Mouse (Mus musculus) stomach, embryonic 14.5 days (tissue): ENCODE results near the gene Hnrnpu. TPM values are rescaled to one million over a fixed set of nuclear protein-coding genes. Genes with fewer than 3 reads are reported as not detected.
"Not testable (repeated sequence)": the region's sequence is repeated elsewhere in the genome, so short reads cannot be mapped to it uniquely, and the experiment has no call there.

ENCODE experiments used
- ATAC-seq: fragments of 200-750 bp; cut with Nextera tagmentation; 2 replicates; pipeline ENCODE4 v1.8.0; 2017; ENCODE audit warnings: low read depth, moderate TSS enrichment; ENCODE audit not compliant: insufficient number of reproducible peaks, insufficient read depth, low FRiP score
- H3K27ac ChIP-seq: fragments of 300-500 bp; sonication (generic); 2 replicates; pipeline ENCODE4 v1.5.1; 2014; ENCODE audit warnings: mild to moderate bottlenecking, low read length, moderate library complexity, mixed read lengths
- H3K27me3 ChIP-seq: fragments of 300-500 bp; sonication (generic); 2 replicates; pipeline ENCODE4 v1.6.1; 2014; ENCODE audit warnings: low read length, control low read depth, mixed read lengths; ENCODE audit not compliant: control insufficient read depth, insufficient read depth
- H3K36me3 ChIP-seq: fragments of 300-500 bp; sonication (generic); 2 replicates; pipeline ENCODE4 v1.6.1; 2014; ENCODE audit warnings: mild to moderate bottlenecking, control low read depth, low read length, moderate library complexity, mixed read lengths; ENCODE audit not compliant: control insufficient read depth, insufficient read depth
- H3K4me1 ChIP-seq: fragments of 300-500 bp; sonication (generic); 2 replicates; pipeline ENCODE4 v1.6.1; 2014; ENCODE audit warnings: low read length, control low read depth, mixed read lengths; ENCODE audit not compliant: control insufficient read depth, insufficient read depth
- H3K4me2 ChIP-seq: fragments of 300-500 bp; sonication (generic); replicated peaks from 2 replicates; pipeline ENCODE4 v1.6.1; 2014; ENCODE audit warnings: low read depth, low read length, control low read depth
- H3K4me3 ChIP-seq: fragments of 300-500 bp; sonication (generic); 2 replicates; pipeline ENCODE4 v1.5.1; 2014; ENCODE audit warnings: low read depth, low read length, control low read depth
- H3K9ac ChIP-seq: fragments of 300-500 bp; sonication (generic); replicated peaks from 2 replicates; pipeline ENCODE4 v1.6.1; 2014; ENCODE audit warnings: low read depth, mild to moderate bottlenecking, control low read depth, low read length, moderate library complexity, mixed read lengths
- H3K9me3 ChIP-seq: fragments of 300-500 bp; sonication (generic); 2 replicates; pipeline ENCODE4 v1.6.1; 2016; ENCODE audit warnings: low read depth, low read length, control low read depth; ENCODE audit not compliant: control insufficient read depth
- WGBS: fragments of 180-500 bp; shearing (Covaris S2); extraction: QIAGEN DNeasy Blood & Tissue Kit; methylation state at CpG from one replicate; pipeline ENCODE4 v1.1.7; 2014; 5-methylcytosine and 5-hydroxymethylcytosine counted together
- microRNA-seq: library from miRNA; unstranded; fragments of <30 nt; microRNA quantifications from one replicate; pipeline ENCODE4, GENCODE M21; 2016
- polyA plus RNA-seq: library from polyadenylated mRNA; unstranded; fragments of >200 nt; fragmentation: Nextera tagmentation; extraction: Ambion mirVana; gene quantifications from 2 replicates; pipeline ENCODE4 v1.2.1, GENCODE M21; 2014

Hnrnpu gene
- polyA plus RNA-seq, 1 experiment from 2014 or later: 364 TPM

GRCm38 (mm10) chr1:178283946-178284720 lies 53.5 kb downstream of the Hnrnpu start:
- Histone ChIP-seq H3K36me3 (no peaks in the 10 kb centered on the region), H3K27ac (no peak overlapping the region), H3K4me3 (no peak overlapping the region), H3K9me3 (no peaks in the 10 kb centered on the region; the same call in 1 of the 2 replicates), H3K27me3 (no peaks in the 10 kb centered on the region), H3K4me1 (no peaks in the 10 kb centered on the region), H3K4me2 (no peak overlapping the region), H3K9ac (no peak overlapping the region)
- 59% methylated on average over 2 of the region's 2 CpGs for WGBS
- ATAC-seq: no peak

- H3K27ac ChIP-seq, ATAC-seq, H3K9me3 ChIP-seq: not testable (repeated sequence)
These were observed 54.3 kb downstream of the Hnrnpu start for GRCm38 (mm10) chr1:178283314-178283713.

DNA sequence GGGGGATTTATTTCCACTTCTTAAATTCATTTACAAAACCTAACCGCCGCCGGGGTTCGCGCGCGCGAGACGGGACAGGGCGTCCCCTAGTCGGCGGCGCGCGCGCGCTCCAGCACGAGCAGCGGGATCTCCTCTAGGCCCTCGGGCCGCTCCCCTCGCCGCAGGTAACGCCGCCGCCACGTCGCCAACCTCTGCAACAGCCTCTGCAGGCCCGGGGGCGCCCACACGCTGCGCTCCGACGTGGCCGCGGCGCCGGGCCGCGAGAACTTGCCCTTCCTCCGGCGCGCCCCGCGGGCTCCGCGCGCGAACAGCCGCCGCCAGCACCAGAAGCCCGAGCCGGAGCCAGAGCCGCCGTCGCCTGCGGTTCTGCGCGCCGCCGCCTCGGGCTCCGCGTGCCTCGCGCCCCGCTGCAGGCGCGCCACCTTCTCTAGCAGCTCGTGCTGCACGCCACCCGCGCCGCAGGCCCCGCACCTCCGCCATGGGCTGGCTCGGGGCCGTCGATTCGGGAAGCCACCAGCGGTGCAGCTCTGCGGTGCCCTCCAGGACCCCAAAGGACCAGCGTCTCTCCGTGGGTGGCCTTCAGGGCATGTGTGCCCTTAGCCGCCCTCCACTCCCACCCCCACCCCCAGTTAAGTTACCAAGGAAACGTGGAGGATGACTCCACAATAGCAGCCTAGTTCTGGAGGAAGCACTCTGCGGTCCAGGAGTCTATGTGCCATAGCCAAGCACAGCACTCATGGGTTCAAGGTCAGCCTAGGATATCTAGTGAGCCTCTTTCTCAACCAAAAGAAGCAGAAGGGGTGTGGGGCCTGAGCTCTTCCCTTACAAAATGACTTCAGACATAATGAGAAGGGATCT lies 61.3 kb downstream of the Hnrnpu start:
- Histone ChIP-seq H3K27ac (peak overlapping the region; percentile 66), H3K4me2 (peak overlapping the region; percentile 74)
- WGBS: under 1% methylated on average over 86 of the region's 87 CpGs

More at GRCm38 (mm10) chr1:178283314-178283713, 54.3 kb downstream of the Hnrnpu start:
- 79% methylated on average over 3 of the region's 3 CpGs for WGBS
- H3K4me2 ChIP-seq, H3K36me3 ChIP-seq, H3K9ac ChIP-seq, H3K27me3 ChIP-seq, H3K4me1 ChIP-seq, H3K4me3 ChIP-seq: not testable (repeated sequence)

GRCm38 (mm10) chr1:178275738-178276053 lies 61.9 kb downstream of the Hnrnpu start:
- Histone ChIP-seq H3K27ac (no peak overlapping the region; the same call in 1 of the 2 replicates), H3K9me3 (no peaks in the 10 kb centered on the region), H3K27me3 (no peaks in the 10 kb centered on the region), H3K9ac (peak overlapping the region; percentile 84), H3K36me3 (no peaks in the 10 kb centered on the region), H3K4me2 (peak overlapping the region; percentile 74), H3K4me1 (no peaks in the 10 kb centered on the region; the same call in 1 of the 2 replicates), H3K4me3 (peak overlapping the region; percentile 52)
- 7% methylated on average over 11 of the region's 11 CpGs for WGBS
- peak; percentile 34; the same call in 1 of the 2 replicates for ATAC-seq

More for the DNA sequence above, 61.3 kb downstream of the Hnrnpu start:
- Histone ChIP-seq H3K9me3 (no peaks in the 10 kb centered on the region), H3K4me1 (no peaks in the 10 kb centered on the region; the same call in 1 of the 2 replicates), H3K27me3 (no peaks in the 10 kb centered on the region), H3K4me3 (peak overlapping the region; percentile 52), H3K36me3 (no peaks in the 10 kb centered on the region), H3K9ac (peak overlapping the region; percentile 84)
- peak; percentile 88 for ATAC-seq

DNA sequence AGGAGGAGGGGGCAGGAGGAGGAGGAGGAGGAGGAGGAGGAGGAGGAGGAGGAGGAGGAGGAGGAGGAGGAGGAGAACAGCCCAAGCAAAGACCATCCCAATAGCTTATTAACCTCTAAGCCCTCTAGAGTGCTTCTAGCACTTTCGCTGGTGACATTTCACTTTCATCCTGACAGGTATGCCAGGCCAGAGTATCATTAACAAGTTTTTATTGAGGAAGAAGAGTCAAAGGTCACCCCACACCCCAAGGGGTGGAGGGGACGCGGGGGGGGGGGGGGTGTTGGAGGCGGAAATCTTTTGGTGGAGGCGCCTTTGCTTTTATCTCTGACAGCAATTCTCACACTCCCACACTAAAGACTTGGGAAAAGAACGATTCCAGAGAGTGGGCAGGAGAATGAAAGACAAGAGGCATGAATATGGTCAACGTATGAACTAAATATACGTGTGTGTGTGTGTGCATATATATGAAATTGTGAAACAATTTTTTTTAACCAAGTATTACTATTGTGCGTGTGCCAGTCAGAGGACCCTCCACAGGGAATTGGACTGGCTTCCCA lies 62.3 kb downstream of the Hnrnpu start:
- no peak overlapping the region for H3K9ac ChIP-seq
- no peaks in the 10 kb centered on the region for H3K9me3 ChIP-seq
- H3K27ac ChIP-seq: no peak overlapping the region
- H3K36me3 ChIP-seq: no peaks in the 10 kb centered on the region
- H3K4me2 ChIP-seq: peak overlapping the region; percentile 74
- H3K27me3 ChIP-seq: no peaks in the 10 kb centered on the region
- H3K4me3 ChIP-seq: peak overlapping the region; percentile 52
- no peaks in the 10 kb centered on the region; the same call in 1 of the 2 replicates for H3K4me1 ChIP-seq
- WGBS: 41% methylated on average over 9 of the region's 9 CpGs
- no peak for ATAC-seq

Small RNA genes within 50 kb of the gene (microRNA-seq; reads per million reads assigned to microRNA genes)
- gene Gm27458: not detected

Other genes with a start within 250 kb of the Hnrnpu start
- gene Desi2, start 150.4 kb downstream of the Hnrnpu start, polyA plus RNA-seq: 27.1 and 29.3 TPM in 2 replicates
- gene Cox20, start 18.7 kb downstream of the Hnrnpu start, polyA plus RNA-seq: 138 and 149 TPM in 2 replicates
- gene Efcab2, start 68.3 kb upstream of the Hnrnpu start, polyA plus RNA-seq: 6.3 and 7.1 TPM in 2 replicates
- 7.6 and 8.1 TPM in 2 replicates for gene Kif26b, start 191.3 kb upstream of the Hnrnpu start, polyA plus RNA-seq